Mouse (Mus musculus) bone marrow, adult 2 months (tissue): ENCODE results near the gene Exosc10. TPM values are rescaled to one million over a fixed set of nuclear protein-coding genes. Genes with fewer than 3 reads are reported as not detected.

Experiments
- H3K27ac ChIP-seq: fragments of 200-500 bp; 2 replicates; pipeline ENCODE4 v1.5.1; 2012; ENCODE audit warnings: low read depth, mild to moderate bottlenecking, control low read depth, inconsistent platforms, low read length; ENCODE audit not compliant: control insufficient read depth, poor library complexity, insufficient read depth
- H3K4me1 ChIP-seq: fragments of 200-500 bp; 2 replicates; pipeline ENCODE4 v1.6.1; 2011; ENCODE audit warnings: low read length; ENCODE audit not compliant: control insufficient read depth, insufficient read depth
- H3K4me3 ChIP-seq: fragments of 200-500 bp; replicated peaks from 2 replicates; pipeline ENCODE3; 2011; ENCODE audit warnings: mild to moderate bottlenecking, low read depth, low read length, control low read depth; ENCODE audit not compliant: control insufficient read depth
- CTCF ChIP-seq: fragments of 200-500 bp; IDR thresholded peaks from 2 replicates; pipeline ENCODE4 v1.5.1; 2011; ENCODE audit warnings: low read length, control low read depth; ENCODE audit not compliant: control insufficient read depth, insufficient read depth
- POLR2A ChIP-seq: fragments of 200-500 bp; IDR thresholded peaks from 2 replicates; pipeline ENCODE4 v1.6.1; 2011; ENCODE audit warnings: low read depth, mild to moderate bottlenecking, control low read depth, low read length, borderline replicate concordance; ENCODE audit not compliant: control insufficient read depth
- WGBS: fragments of 180-500 bp; shearing (Covaris S2); methylation state at CpG from one replicate; pipeline ENCODE4 v1.1.7; 2018; 5-methylcytosine and 5-hydroxymethylcytosine counted together
- polyA plus RNA-seq: library from polyadenylated mRNA; stranded (reverse); fragments of >200 nt; gene quantifications from 2 replicates; pipeline ENCODE4 v1.2.4, GENCODE M21; 2011; ENCODE audit warnings: low replicate concordance; ENCODE audit not compliant: missing spikeins, insufficient read depth, insufficient read length

Exosc10 gene
- polyA plus RNA-seq, 1 experiment = 32.1 TPM

DNA sequence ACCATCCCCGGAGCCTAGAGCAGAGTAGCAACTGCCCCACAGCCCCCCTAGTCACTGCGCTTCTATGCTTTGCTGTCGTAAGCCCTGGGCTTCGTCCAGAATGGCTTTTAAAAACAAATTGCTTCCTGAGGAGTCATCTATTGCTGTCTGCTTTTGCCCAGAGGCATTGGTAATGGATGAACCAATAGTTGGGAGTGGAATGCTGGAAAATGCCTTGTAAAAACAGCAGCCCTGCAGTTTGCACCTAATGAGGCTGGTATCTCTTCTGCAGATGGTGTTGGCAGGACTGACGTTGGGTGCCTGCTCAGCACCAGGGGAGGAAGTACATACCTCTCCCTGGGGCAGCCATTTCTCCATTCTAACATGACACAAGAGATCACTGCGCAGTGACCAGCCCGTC lies 34.7 kb upstream of the Exosc10 start:
- H3K27ac ChIP-seq = no peak overlapping the region
- no peaks in the 10 kb centered on the region for H3K4me1 ChIP-seq
- no peak overlapping the region for H3K4me3 ChIP-seq
- no peak for TF ChIP-seq CTCF
- TF ChIP-seq POLR2A = no peak
- WGBS = 61% methylated on average over 7 of the region's 7 CpGs

DNA sequence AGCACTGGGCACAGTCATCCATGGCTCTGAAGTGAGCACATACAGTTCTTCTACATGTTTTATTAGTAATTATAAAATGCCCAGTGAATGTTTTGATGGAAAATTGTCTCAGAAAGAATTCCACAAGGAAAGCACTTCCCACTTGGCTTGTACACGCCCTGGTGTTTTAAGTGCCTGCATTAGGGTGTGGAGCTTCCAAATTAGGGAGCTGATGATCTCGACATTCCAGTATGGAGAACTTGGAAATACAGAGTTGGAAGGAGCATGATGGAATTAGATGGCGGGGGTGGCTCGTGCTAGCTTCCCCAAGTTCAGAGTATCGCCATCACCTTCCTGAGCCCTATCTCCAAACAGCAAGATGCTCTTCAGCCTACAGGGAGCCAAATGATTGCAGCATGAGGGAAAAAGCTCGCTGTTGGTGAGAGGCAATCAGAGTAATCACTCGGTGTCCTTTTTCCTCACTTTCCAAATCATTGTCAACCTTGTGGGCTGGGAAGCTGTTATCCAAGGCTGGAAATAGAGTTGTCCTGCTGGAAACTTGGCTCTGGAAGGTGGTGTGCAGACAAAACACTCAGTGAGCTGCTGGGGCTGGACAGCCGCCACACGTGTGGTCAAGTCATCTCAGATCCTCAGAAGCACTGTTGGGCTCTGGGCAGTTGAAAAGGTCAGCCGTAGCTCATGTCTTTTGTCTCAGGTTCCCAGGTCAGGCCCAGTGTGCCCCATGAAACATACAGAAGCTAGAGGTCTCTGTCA lies 30.9 kb upstream of the Exosc10 start:
- 82% methylated on average over 10 of the region's 10 CpGs for WGBS
- no peak overlapping the region for H3K4me3 ChIP-seq
- no peak overlapping the region for H3K27ac ChIP-seq
- TF ChIP-seq POLR2A = no peak
- no peak for TF ChIP-seq CTCF
- no peaks in the 10 kb centered on the region for H3K4me1 ChIP-seq

- Histone ChIP-seq H3K27ac (no peak overlapping the region), H3K4me3 (no peak overlapping the region), H3K4me1 (no peaks in the 10 kb centered on the region)
- WGBS = 86% methylated on average over 5 of the region's 5 CpGs
- TF ChIP-seq CTCF (no peak), POLR2A (no peak)
Observed at GRCm38 (mm10) chr4:148530351-148530750, 27.9 kb upstream of the Exosc10 start.

DNA sequence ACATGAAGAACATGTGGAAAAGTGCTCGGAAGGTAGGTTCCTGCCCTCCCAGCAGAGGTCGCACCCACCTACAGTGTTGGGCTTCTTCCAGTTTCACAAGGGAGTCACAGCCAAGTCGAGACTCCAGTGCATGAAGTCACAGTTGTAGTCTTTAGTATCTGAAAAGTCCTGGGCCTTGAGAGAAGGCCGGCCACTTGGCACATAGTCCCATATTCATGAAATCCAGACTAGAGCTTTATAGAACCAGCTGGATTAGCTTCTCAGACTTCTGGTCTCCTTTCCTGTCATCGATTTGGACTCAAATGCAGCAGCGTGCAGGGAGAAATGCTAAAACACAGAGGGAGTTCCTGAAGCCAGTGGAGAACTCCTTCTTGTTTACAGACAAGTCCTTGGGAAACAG lies 27.5 kb upstream of the Exosc10 start:
- no peak overlapping the region for H3K4me3 ChIP-seq
- TF ChIP-seq CTCF (no peak), POLR2A (no peak)
- no peak overlapping the region for H3K27ac ChIP-seq
- no peaks in the 10 kb centered on the region for H3K4me1 ChIP-seq
- 88% methylated on average over 6 of the region's 6 CpGs for whole genome bisulfite sequencing

GRCm38 (mm10) chr4:148531341-148531740 lies 26.9 kb upstream of the Exosc10 start:
- 85% methylated on average over 4 of the region's 4 CpGs for WGBS
- Histone ChIP-seq H3K4me1 (no peaks in the 10 kb centered on the region), H3K27ac (no peak overlapping the region), H3K4me3 (no peak overlapping the region)
- TF ChIP-seq POLR2A (no peak), CTCF (no peak)

- no peaks in the 10 kb centered on the region for H3K4me1 ChIP-seq
- 91% methylated on average over 3 of the region's 3 CpGs for WGBS
- no peak overlapping the region for H3K4me3 ChIP-seq
- TF ChIP-seq POLR2A (no peak), CTCF (no peak)
- H3K27ac ChIP-seq = no peak overlapping the region
Observed at GRCm38 (mm10) chr4:148532516-148532915, 25.7 kb upstream of the Exosc10 start.

GRCm38 (mm10) chr4:148533613-148534328 lies 24.5 kb upstream of the Exosc10 start:
- H3K4me1 ChIP-seq = no peaks in the 10 kb centered on the region
- no peak overlapping the region for H3K27ac ChIP-seq
- TF ChIP-seq CTCF = no peak
- no peak for TF ChIP-seq POLR2A
- no peak overlapping the region for H3K4me3 ChIP-seq
- 92% methylated on average over 12 of the region's 12 CpGs for WGBS

- 93% methylated on average over 3 of the region's 3 CpGs for WGBS
- no peaks in the 10 kb centered on the region for H3K4me1 ChIP-seq
Observed at GRCm38 (mm10) chr4:148535876-148536275, 22.4 kb upstream of the Exosc10 start.

More at GRCm38 (mm10) chr4:148535876-148536275, 22.4 kb upstream of the Exosc10 start:
- TF ChIP-seq POLR2A = no peak
- no peak for TF ChIP-seq CTCF
- no peak overlapping the region for H3K4me3 ChIP-seq
- no peak overlapping the region for H3K27ac ChIP-seq
